8 mouse cellular contexts compared by ENCODE assay signal in genomic region chr4:57672996-57673906, GRCm38 (mm10). TPM values are rescaled to one million over a fixed set of nuclear protein-coding genes. Genes with fewer than 3 reads are reported as not detected.
A peak's percentile ranks its signal among the peaks of the same experiment; 100 is the strongest.
DNase-seq lines count a peak whose midpoint lies in the region; ATAC-seq lines count a peak whose summit lies in the region.

No protein-coding gene starts in this region.

- ATAC-seq in hindbrain, embryonic 14.5 days (ENCODE audit: low FRiP score) = peak; percentile 80

- peak overlapping the region; percentile 10; the same call in 1 of the 2 replicates for H3K9ac ChIP-seq in hindbrain, embryonic 14.5 days

- WGBS in hindbrain, embryonic 14.5 days = 17% methylated on average over 12 of the region's 12 CpGs

- H3K4me1 ChIP-seq in hindbrain, embryonic 14.5 days (replicated peaks; ENCODE audit: control insufficient read depth, insufficient read depth, low read length) = no peaks in the 10 kb centered on the region; the same call in 1 of the 2 replicates

- peak overlapping the region; percentile 33 for H3K4me2 ChIP-seq in hindbrain, embryonic 14.5 days (replicated peaks)

- H3K27me3 ChIP-seq in hindbrain, embryonic 14.5 days (ENCODE audit: control insufficient read depth, insufficient read depth, low read length) = no peaks in the 10 kb centered on the region

- DNase-seq in R1 (ENCODE audit: low read depth, low spot score) = peak; percentile 95
- DNase-seq in cerebellum, postnatal 14 days = peak; percentile 94 to 95
- DNase-seq in frontal cortex, postnatal 25 days (ENCODE audit: low spot score in 2 of 2) = peak; percentile 82 to 85
- DNase-seq in hindbrain, embryonic 14.5 days (ENCODE audit: low spot score) = peak; percentile 93
- peak; percentile 80 to 95 for DNase-seq in layer of hippocampus, postnatal 25 days (ENCODE audit: extremely low spot score in 1 of 2, low spot score in 1 of 2)
- DNase-seq in lung, postnatal 25 days (ENCODE audit: low spot score) = peak; percentile 90
- peak; percentile 83 for DNase-seq in retina, postnatal 1 day
- DNase-seq in urinary bladder, adult 18-20 months (ENCODE audit: low spot score in 2 of 2) = peak; percentile 76 to 81

- H3K4me3 ChIP-seq in hindbrain, embryonic 14.5 days (replicated peaks; ENCODE audit: low read length) = no peak overlapping the region

- H3K27ac ChIP-seq in hindbrain, embryonic 14.5 days = no peak overlapping the region

- no peaks in the 10 kb centered on the region for H3K9me3 ChIP-seq in hindbrain, embryonic 14.5 days (ENCODE audit: control insufficient read depth, low read length)

- H3K36me3 ChIP-seq in hindbrain, embryonic 14.5 days (replicated peaks; ENCODE audit: control insufficient read depth, insufficient read depth) = no peaks in the 10 kb centered on the region

RNA-seq across cellular contexts. Expression of gene Akap2, which starts 44.2 kb away (rescaled TPM):
- 13.0 and 14.3 TPM in 2 replicates for polyA plus RNA-seq in hindbrain, embryonic 14.5 days (2014; fragmentation: Nextera tagmentation; extraction: Ambion mirVana)
- total RNA-seq in layer of hippocampus, postnatal 25 days (2021) = 10 to 100 TPM; 42.3 to 42.5 TPM
